Mouse (Mus musculus) forebrain, postnatal 0 days (tissue): ENCODE results near the gene Aldh1l1. TPM values are rescaled to one million over a fixed set of nuclear protein-coding genes. Genes with fewer than 3 reads are reported as not detected.
A peak's percentile ranks its signal among the peaks of the same experiment; 100 is the strongest.

Source experiments
- ATAC-seq: fragments of 200-750 bp; cut with Nextera tagmentation; 2 replicates; pipeline ENCODE4 v1.8.0; 2017; ENCODE audit warnings: mild to moderate bottlenecking, moderate library complexity
- DNase-seq: peaks from one replicate; pipeline ENCODE4 v3.0.0-alpha.2; 2015
- H3K27ac ChIP-seq: fragments of 300-500 bp; sonication (generic); 2 replicates; pipeline ENCODE4 v1.5.1; 2014; ENCODE audit warnings: low read depth, mild to moderate bottlenecking, antibody characterized with exemption, low read length, moderate library complexity, mixed read lengths
- H3K27me3 ChIP-seq: fragments of 300-500 bp; sonication (generic); 2 replicates; pipeline ENCODE4 v1.6.1; 2014; ENCODE audit warnings: mild to moderate bottlenecking, low read length, mixed read lengths; ENCODE audit not compliant: insufficient read depth
- H3K36me3 ChIP-seq: fragments of 300-500 bp; sonication (generic); 2 replicates; pipeline ENCODE4 v1.6.1; 2014; ENCODE audit warnings: mild to moderate bottlenecking, moderate library complexity; ENCODE audit not compliant: insufficient read depth
- H3K4me1 ChIP-seq: fragments of 300-500 bp; sonication (generic); 2 replicates; pipeline ENCODE4 v1.6.1; 2014; ENCODE audit warnings: antibody characterized with exemption; ENCODE audit not compliant: insufficient read depth
- H3K4me2 ChIP-seq: fragments of 300-500 bp; sonication (generic); 2 replicates; pipeline ENCODE4 v1.6.1; 2014; ENCODE audit warnings: low read depth, mild to moderate bottlenecking, moderate library complexity
- H3K4me3 ChIP-seq: fragments of 300-500 bp; sonication (generic); 2 replicates; pipeline ENCODE4 v1.5.1; 2014; ENCODE audit warnings: low read depth, low read length, mixed read lengths
- H3K9ac ChIP-seq: fragments of 300-500 bp; sonication (generic); 2 replicates; pipeline ENCODE4 v1.6.1; 2014; ENCODE audit warnings: mild to moderate bottlenecking
- H3K9me3 ChIP-seq: fragments of 300-500 bp; sonication (generic); 2 replicates; pipeline ENCODE4 v1.6.1; 2016; ENCODE audit warnings: low read length
- CTCF ChIP-seq: sonication (generic); IDR thresholded peaks from 2 replicates; pipeline ENCODE4 v1.5.1; 2016; ENCODE audit warnings: antibody characterized with exemption, control low read depth, low read depth
- WGBS: fragments of 180-500 bp; shearing (Covaris S2); extraction: QIAGEN DNeasy Blood & Tissue Kit; methylation state at CpG from one replicate; pipeline ENCODE4 v1.1.7; 2014; 5-methylcytosine and 5-hydroxymethylcytosine counted together
- polyA plus RNA-seq: library from polyadenylated mRNA; unstranded; fragments of >200 nt; fragmentation: Nextera tagmentation; extraction: Ambion mirVana; gene quantifications from 2 replicates; pipeline ENCODE4 v1.2.1, GENCODE M21; 2015
- total RNA-seq: library from RNA; depleted of rRNA; stranded (reverse); fragments of >200 nt; gene quantifications from 2 replicates; pipeline ENCODE4 v1.2.3, GENCODE M21; 2014

Gene Aldh1l1
- total and polyA plus RNA-seq, 2 experiments from 2014 or later = 67.8 to 71.3 TPM

GRCm38 (mm10) chr6:90514883-90515405, 28.7 kb downstream of the Aldh1l1 start:
- H3K9me3 ChIP-seq = no peaks in the 10 kb centered on the region
- no peak overlapping the region for H3K4me2 ChIP-seq
- ATAC-seq (peak; percentile 66), DNase-seq (peak; percentile 76)
- peak; percentile 77 for TF ChIP-seq CTCF
- H3K4me1 ChIP-seq = no peaks in the 10 kb centered on the region
- H3K9ac ChIP-seq = no peak overlapping the region
- H3K4me3 ChIP-seq = no peak overlapping the region
- H3K36me3 ChIP-seq = no peaks in the 10 kb centered on the region
- H3K27ac ChIP-seq = no peak overlapping the region
- 44% methylated on average over 4 of the region's 4 CpGs for WGBS
- H3K27me3 ChIP-seq = no peaks in the 10 kb centered on the region

GRCm38 (mm10) chr6:90518892-90519291, 32.7 kb downstream of the Aldh1l1 start:
- H3K27ac ChIP-seq = no peak overlapping the region
- no peaks in the 10 kb centered on the region for H3K27me3 ChIP-seq
- no peak for ATAC-seq
- TF ChIP-seq CTCF = no peak
- no peak overlapping the region for H3K4me2 ChIP-seq
- no peaks in the 10 kb centered on the region for H3K4me1 ChIP-seq
- H3K9ac ChIP-seq = no peak overlapping the region
- no peak for DNase-seq
- 67% methylated on average over 3 of the region's 3 CpGs for WGBS
- H3K4me3 ChIP-seq = no peak overlapping the region
- H3K36me3 ChIP-seq = no peaks in the 10 kb centered on the region
- no peaks in the 10 kb centered on the region for H3K9me3 ChIP-seq

GRCm38 (mm10) chr6:90519375-90519774, 33.1 kb downstream of the Aldh1l1 start:
- H3K36me3 ChIP-seq = no peaks in the 10 kb centered on the region
- H3K4me2 ChIP-seq = no peak overlapping the region
- H3K27me3 ChIP-seq = no peaks in the 10 kb centered on the region
- ATAC-seq = no peak
- no peak overlapping the region for H3K4me3 ChIP-seq
- 62% methylated on average over 5 of the region's 5 CpGs for WGBS
- H3K27ac ChIP-seq = no peak overlapping the region
- no peak for DNase-seq
- no peaks in the 10 kb centered on the region for H3K9me3 ChIP-seq
- TF ChIP-seq CTCF = no peak
- H3K9ac ChIP-seq = no peak overlapping the region
- no peaks in the 10 kb centered on the region for H3K4me1 ChIP-seq

- H3K36me3 ChIP-seq = no peaks in the 10 kb centered on the region
- no peak overlapping the region for H3K9ac ChIP-seq
- no peak for ATAC-seq
- H3K27me3 ChIP-seq = no peaks in the 10 kb centered on the region
- H3K27ac ChIP-seq = no peak overlapping the region
- H3K4me2 ChIP-seq = no peak overlapping the region
- H3K4me1 ChIP-seq = no peaks in the 10 kb centered on the region
- H3K4me3 ChIP-seq = no peak overlapping the region
- TF ChIP-seq CTCF = no peak
- DNase-seq = no peak
- 68% methylated on average over 3 of the region's 3 CpGs for WGBS
- no peaks in the 10 kb centered on the region for H3K9me3 ChIP-seq
These were observed 40.2 kb downstream of the Aldh1l1 start for GRCm38 (mm10) chr6:90526406-90526805.

GRCm38 (mm10) chr6:90529461-90530046, 43.3 kb downstream of the Aldh1l1 start:
- H3K27ac ChIP-seq = no peak overlapping the region
- 20% methylated on average over 2 of the region's 2 CpGs for WGBS
- TF ChIP-seq CTCF = no peak
- H3K4me1 ChIP-seq = no peaks in the 10 kb centered on the region
- no peak overlapping the region for H3K4me2 ChIP-seq
- no peak overlapping the region for H3K4me3 ChIP-seq
- H3K27me3 ChIP-seq = no peaks in the 10 kb centered on the region
- DNase-seq = peak; percentile 30
- no peaks in the 10 kb centered on the region for H3K9me3 ChIP-seq
- ATAC-seq = peak; percentile 48; the same call in 1 of the 2 replicates
- H3K9ac ChIP-seq = no peak overlapping the region
- H3K36me3 ChIP-seq = no peaks in the 10 kb centered on the region

- Histone ChIP-seq H3K27me3 (no peaks in the 10 kb centered on the region), H3K4me1 (no peaks in the 10 kb centered on the region), H3K36me3 (no peaks in the 10 kb centered on the region), H3K4me2 (no peak overlapping the region), H3K27ac (no peak overlapping the region), H3K9ac (no peak overlapping the region), H3K4me3 (no peak overlapping the region), H3K9me3 (no peaks in the 10 kb centered on the region)
- over 99% methylated on average over 6 of the region's 7 CpGs for WGBS
- DNase-seq (no peak), ATAC-seq (no peak)
- no peak for TF ChIP-seq CTCF
These were observed 46.5 kb downstream of the Aldh1l1 start for GRCm38 (mm10) chr6:90532575-90533190.

GRCm38 (mm10) chr6:90533505-90533904, 47.3 kb downstream of the Aldh1l1 start:
- Histone ChIP-seq H3K4me1 (no peaks in the 10 kb centered on the region), H3K27ac (no peak overlapping the region), H3K36me3 (no peaks in the 10 kb centered on the region), H3K4me2 (no peak overlapping the region), H3K9me3 (no peaks in the 10 kb centered on the region), H3K27me3 (no peaks in the 10 kb centered on the region), H3K9ac (no peak overlapping the region), H3K4me3 (no peak overlapping the region)
- peak; percentile 32; the same call in 1 of the 2 replicates for TF ChIP-seq CTCF
- no peak for ATAC-seq
- DNase-seq = no peak
- 87% methylated on average over 3 of the region's 3 CpGs for whole genome bisulfite sequencing
